Mouse (Mus musculus): ENCODE results near the gene Fcna. TPM values are rescaled to one million over a fixed set of nuclear protein-coding genes. Genes with fewer than 3 reads are reported as not detected.

The Fcna gene
- 1 to 10 TPM; 1.8 to 2.7 TPM for total RNA-seq (2023)

DNA sequence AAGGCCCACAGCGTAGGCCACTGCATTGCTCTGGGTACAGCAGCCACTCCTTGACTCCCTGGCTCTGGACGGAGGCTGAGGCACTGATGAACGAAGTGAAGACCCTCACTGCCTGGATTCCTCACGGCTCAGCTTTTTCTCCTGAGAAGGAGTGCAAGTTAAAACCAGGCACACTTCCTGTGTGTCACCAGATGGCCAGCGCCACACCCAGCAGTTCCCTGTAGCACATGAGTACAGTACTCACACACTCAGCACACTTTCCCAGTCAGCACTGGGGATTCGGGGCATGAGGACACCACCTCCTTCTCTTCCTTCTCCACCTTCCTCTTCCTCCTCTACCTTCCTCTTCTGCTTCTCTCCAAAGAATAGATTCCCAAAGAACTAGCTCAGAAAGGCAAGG lies at the start of gene Fcna:
Gene Fcna (minus strand): TSS at position 220 of the 400 bp plus-strand sequence.

DNA sequence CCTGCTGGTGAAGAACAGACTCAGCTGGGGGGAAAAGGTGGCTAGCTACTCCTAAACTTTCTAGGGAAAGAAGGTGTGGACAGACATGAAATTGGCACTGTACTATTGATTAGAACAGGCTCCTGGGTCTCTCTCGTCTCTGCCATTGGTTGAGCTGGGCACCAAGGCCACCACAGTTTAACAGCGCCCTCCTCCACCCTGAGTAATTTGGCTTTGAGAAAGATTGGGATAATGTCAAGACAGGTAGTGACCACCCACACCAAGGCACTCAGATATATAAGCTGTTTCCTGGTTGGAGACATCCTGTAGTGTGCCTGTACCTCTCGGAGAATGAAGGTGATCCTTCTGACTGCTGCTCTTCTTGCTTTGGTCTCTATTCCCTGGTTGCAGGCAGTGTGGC lies 48.7 kb upstream of the Fcna start, which contains the start of gene Lcn6:
Gene Lcn6 (plus strand): TSS at position 301 of the 400 bp plus-strand sequence.

GRCm38 (mm10) chr2:25657652-25658051 lies 29.8 kb upstream of the Fcna start, which contains the start of gene Lcn5:
Lcn5 (plus strand) TSS chr2:25657952.

GRCm38 (mm10) chr2:25652902-25653301 lies 25.1 kb upstream of the Fcna start, which contains the start of gene Lcn8:
Lcn8 (plus strand) TSS chr2:25653120.

GRCm38 (mm10) chr2:25621229-25622200 lies 6.3 kb downstream of the Fcna start, which contains the start of gene Tmem141:
Tmem141 (minus strand) TSS chr2:25622005.

DNA sequence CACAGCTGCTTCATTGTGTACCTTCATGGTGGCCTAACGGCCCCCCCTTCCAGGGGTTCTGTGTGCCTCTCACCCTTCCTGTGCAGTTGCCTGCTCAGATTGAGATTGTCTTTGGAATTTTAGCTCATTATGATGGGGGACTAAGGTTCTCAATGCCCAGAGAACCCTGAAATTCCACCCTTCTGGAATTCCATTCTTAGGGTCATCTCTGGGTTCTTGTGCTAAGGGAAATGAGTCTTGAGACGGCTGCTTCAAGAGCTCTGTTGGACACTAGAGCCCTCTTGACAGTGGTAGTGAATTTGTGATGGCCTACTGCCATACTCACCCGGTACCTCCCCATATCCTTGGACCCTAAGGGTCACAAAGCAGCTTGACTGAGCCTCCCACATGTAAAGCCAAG lies 10.3 kb downstream of the Fcna start, which contains the start of gene Ccdc183:
Gene Ccdc183 (minus strand): TSS at position 101 of the 400 bp plus-strand sequence.

GRCm38 (mm10) chr2:25607761-25608622 lies 19.8 kb downstream of the Fcna start, which contains the start of gene Rabl6:
Rabl6 (minus strand) TSS chr2:25608521.

GRCm38 (mm10) chr2:25581294-25581864 lies 46.5 kb downstream of the Fcna start, which contains the start of gene Ajm1:
Ajm1 (minus strand) TSS chr2:25581757.

Other genes with a start within 250 kb of the Fcna start
- not detected for gene Entpd2, start 232.2 kb downstream of the Fcna start, total RNA-seq (2023)
- gene Npdc1, start 228.7 kb downstream of the Fcna start, total RNA-seq (2023): not detected
- 10 to 100 TPM; 16.2 to 20.1 TPM for gene Fut7, start 204.8 kb downstream of the Fcna start, total RNA-seq (2023)
- 10 to 100 TPM; 17.7 to 22.9 TPM for gene Abca2, start 199.3 kb downstream of the Fcna start, total RNA-seq (2023)
- not detected for gene Clic3, start 171.2 kb downstream of the Fcna start, total RNA-seq (2023)
- gene Paxx, start 166.9 kb downstream of the Fcna start, total RNA-seq (2023): 10 to 100 TPM; 44.7 to 53.4 TPM
- gene Ptgds, start 158.0 kb downstream of the Fcna start, total RNA-seq (2023): not detected
- gene Lcn12, start 134.1 kb downstream of the Fcna start, total RNA-seq (2023): not detected
- gene Fbxw5, start 127.3 kb downstream of the Fcna start, total RNA-seq (2023): 10 to 100 TPM; 26.8 to 28.7 TPM
- gene C8g, start 126.3 kb downstream of the Fcna start, total RNA-seq (2023): under 1 TPM; 0.44 to 0.64 TPM
- 10 to 100 TPM; 21.6 to 24.3 TPM for gene Traf2, start 81.1 kb downstream of the Fcna start, total RNA-seq (2023)
- 10 to 100 TPM; 87.5 to 92.7 TPM for gene Edf1, start 70.2 kb downstream of the Fcna start, total RNA-seq (2023)
- gene Mamdc4, start 53.2 kb downstream of the Fcna start, total RNA-seq (2023): under 1 TPM; 0.42 to 0.62 TPM
- gene Phpt1, start 52.8 kb downstream of the Fcna start, total RNA-seq (2023): 1 to 10 TPM; 4.7 to 5.8 TPM
- gene Ajm1, start 46.3 kb downstream of the Fcna start, total RNA-seq (2023): not detected
- 10 to 100 TPM; 28.3 to 46.4 TPM for gene Rabl6, start 19.5 kb downstream of the Fcna start, total RNA-seq (2023)
- not detected for gene Ccdc183, start 10.4 kb downstream of the Fcna start, total RNA-seq (2023)
- gene Tmem141, start 6.0 kb downstream of the Fcna start, total RNA-seq (2023): 1 to 10 TPM; 3.5 to 4.4 TPM
- gene Lcn8, start 25.1 kb upstream of the Fcna start, total RNA-seq (2023): not detected
- gene Lcn5, start 29.9 kb upstream of the Fcna start, total RNA-seq (2023): not detected
- not detected for gene Lcn6, start 48.8 kb upstream of the Fcna start, total RNA-seq (2023)
- gene Lcn10, start 54.7 kb upstream of the Fcna start, total RNA-seq (2023): not detected
- not detected for gene Obp2a, start 72.0 kb upstream of the Fcna start, total RNA-seq (2023)
- 1 to 10 TPM; 4.0 to 6.7 TPM for gene Bmyc, start 78.7 kb upstream of the Fcna start, total RNA-seq (2023)
- not detected for gene Obp2b, start 109.0 kb upstream of the Fcna start, total RNA-seq (2023)
- not detected for gene Lcn3, start 137.5 kb upstream of the Fcna start, total RNA-seq (2023)
- gene Lcn11, start 149.0 kb upstream of the Fcna start, total RNA-seq (2023): not detected
- not detected for gene Gm13539, start 154.2 kb upstream of the Fcna start, total RNA-seq (2023)
- not detected for gene Glt6d1, start 187.8 kb upstream of the Fcna start, total RNA-seq (2023)
- gene Lcn9, start 195.1 kb upstream of the Fcna start, total RNA-seq (2023): not detected
- not detected for gene Sohlh1, start 219.2 kb upstream of the Fcna start, total RNA-seq (2023)
- gene Kcnt1, start 235.7 kb upstream of the Fcna start, total RNA-seq (2023): not detected